9 mouse cellular contexts compared by ENCODE assay signal in the genomic region with DNA sequence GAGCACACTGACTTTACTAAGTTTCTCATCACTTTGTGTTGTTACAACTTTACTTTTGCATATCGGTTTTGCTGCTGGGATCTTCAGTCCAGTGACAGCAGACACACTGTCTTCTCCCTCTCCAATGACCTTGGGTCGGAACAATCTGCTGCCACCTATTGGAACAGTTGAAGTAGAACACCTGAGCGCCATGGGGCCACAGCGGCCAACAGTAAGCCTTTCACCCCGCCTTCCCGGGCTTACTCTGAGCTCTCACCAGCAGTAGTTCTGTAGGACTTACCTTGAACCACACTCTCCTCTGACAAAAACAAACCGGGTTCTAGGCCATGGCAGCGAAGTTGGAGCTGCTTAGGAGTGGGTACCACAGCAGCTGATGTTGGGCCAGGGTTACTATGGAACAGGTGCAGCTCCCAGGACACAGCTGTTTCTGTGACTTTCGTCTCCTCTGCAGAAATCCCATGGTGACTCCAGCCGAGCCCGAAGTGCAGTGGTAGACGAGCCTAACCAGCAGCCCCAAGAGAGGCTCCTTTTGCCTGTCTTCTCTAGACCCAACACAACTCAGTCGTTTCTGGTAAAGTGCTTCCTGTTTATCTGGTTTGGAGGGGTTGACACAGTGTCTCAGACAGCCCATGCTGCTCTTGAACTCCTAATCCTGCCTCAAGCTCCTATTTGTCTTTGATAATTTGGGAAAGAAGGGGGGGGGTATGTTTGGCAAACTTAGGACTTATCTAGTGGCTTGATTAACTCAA. TPM values are rescaled to one million over a fixed set of nuclear protein-coding genes. Genes with fewer than 3 reads are reported as not detected.
DNase-seq lines count a peak whose midpoint lies in the region; ATAC-seq and TF ChIP-seq lines count a peak whose summit lies in the region.
"Had no signal": no experiment of that assay in that cellular context is flagged by ENCODE, and none has a peak within 500 bp of the region (broad histone marks: within the 10 kb centered on the region; RNA-seq: fewer than 3 reads in every experiment).

No protein-coding gene starts in this region.

- H3K9me3 ChIP-seq in CH12.LX (replicated peaks; ENCODE audit: low read length), result no peaks in the 10 kb centered on the region
- H3K9me3 ChIP-seq in heart, embryonic 13.5 days, result no peaks in the 10 kb centered on the region
- H3K9me3 ChIP-seq in midbrain, embryonic 13.5 days, result no peaks in the 10 kb centered on the region

- TF ChIP-seq EP300 in CH12.LX (IDR thresholded peaks at IDR 0.05; ENCODE audit: low read length), result no peak

- peak overlapping the region; percentile 63 for H3K4me2 ChIP-seq in CH12.LX (ENCODE audit: insufficient read depth, low read depth, poor library complexity, severe bottlenecking)
- peak overlapping the region; percentile 22; the same call in 1 of the 2 replicates for H3K4me2 ChIP-seq in heart, embryonic 13.5 days
- no peak overlapping the region for H3K4me2 ChIP-seq in midbrain, embryonic 13.5 days (replicated peaks)

- peak; percentile 52 for DNase-seq in 416B (ENCODE audit: low read depth)
- DNase-seq in CH12.LX (ENCODE audit: extremely low read depth), result peak; percentile 89
- peak; percentile 42 for DNase-seq in cerebellum, adult 9-11 months
- peak; percentile 62 to 71 for DNase-seq in kidney, postnatal 4 days
- peak; percentile 65 for DNase-seq in thymus, adult 2 months
- no peak for DNase-seq in neural tube, embryonic 10.5 days (ENCODE audit: extremely low spot score, low spot score)

- dilution Hi-C loops in CH12.LX (cut with MboI; ENCODE audit: extremely low pct_ligation_motif_present, extremely low pct_unique_long_range_greater_than_20kb, low sequenced_read_pairs), result no loop called here

- H3K79me2 ChIP-seq in CH12.LX (replicated peaks; ENCODE audit: control insufficient read depth, extremely low read depth, insufficient read depth, poor library complexity, severe bottlenecking), result no peaks in the 10 kb centered on the region; the same call in 1 of the 2 replicates

- TF ChIP-seq RAD21 in CH12.LX (IDR thresholded peaks at IDR 0.05; ENCODE audit: low read depth, low read length), result peak; percentile 55

- TF ChIP-seq CTCF in CH12.LX (conservative IDR thresholded peaks at IDR 0.05 in 1 of 2, IDR thresholded peaks at IDR 0.05 in 1 of 2; ENCODE audit: low read depth in 2 of 2, low read length in 2 of 2), result peak; percentile 50 to 92; a peak in 3 of 4 replicates
- peak; percentile 79; the same call in 1 of the 2 replicates for TF ChIP-seq CTCF in thymus, adult 2 months (IDR thresholded peaks at IDR 0.05; ENCODE audit: borderline replicate concordance, control insufficient read depth, extremely low read depth, insufficient read depth, low read length, poor library complexity)

- peak overlapping the region; percentile 45 to 49 (median 47) for H3K4me3 ChIP-seq in CH12.LX (replicated peaks in 1 of 3; ENCODE audit: low read depth in 2 of 3, low read length in 2 of 3, poor library complexity in 1 of 3)
- H3K4me3 ChIP-seq in heart, embryonic 13.5 days, result no peak overlapping the region
- H3K4me3 ChIP-seq in midbrain, embryonic 13.5 days (replicated peaks), result no peak overlapping the region
- peak overlapping the region; percentile 59 for H3K4me3 ChIP-seq in thymus, adult 2 months (ENCODE audit: control insufficient read depth, insufficient read depth, low read length)
- H3K4me3 ChIP-seq: erythroblast, embryonic 14.5 days had no signal

- in situ Hi-C loops in CH12.LX (cut with MboI; ENCODE audit: low pct_ligation_motif_present, low pct_unique_long_range_greater_than_20kb, low sequenced_read_pairs), result loop anchor here (10.0 kb wide), 1 partner anchor 54 kb away; no protein-coding TSS in a partner anchor

- peaks cover 10 to 58% of the 10 kb centered on the region in 2 experiments for H3K36me3 ChIP-seq in CH12.LX (replicated peaks in 1 of 2; ENCODE audit: control insufficient read depth in 1 of 2, insufficient read depth in 1 of 2, low read length in 1 of 2)
- peaks cover 73% of the 10 kb centered on the region for H3K36me3 ChIP-seq in heart, embryonic 13.5 days
- H3K36me3 ChIP-seq in midbrain, embryonic 13.5 days, result peaks cover 77% of the 10 kb centered on the region
- peaks cover 23% of the 10 kb centered on the region for H3K36me3 ChIP-seq in thymus, adult 2 months (ENCODE audit: control insufficient read depth, insufficient read depth, low read length)

- no peak for ATAC-seq in heart, embryonic 13.5 days (ENCODE audit: extremely low read depth, insufficient number of reproducible peaks, low FRiP score, low TSS enrichment)
- ATAC-seq in midbrain, embryonic 13.5 days, result 0 out of 2 replicates have a peak, but pooled peaks have one; percentile 62

- WGBS in heart, embryonic 13.5 days, result 30% methylated on average over 13 of the region's 13 CpGs
- 44% methylated on average over 13 of the region's 13 CpGs for WGBS in midbrain, embryonic 13.5 days
- 17% methylated on average over 13 of the region's 13 CpGs for whole genome bisulfite sequencing in thymus, adult 2 months

- H3K9ac ChIP-seq in CH12.LX (ENCODE audit: insufficient read depth, low read depth), result peak overlapping the region; percentile 10; the same call in 1 of the 2 replicates
- H3K9ac ChIP-seq in heart, embryonic 13.5 days, result peak overlapping the region; percentile 50; the same call in 1 of the 2 replicates
- no peak overlapping the region for H3K9ac ChIP-seq in midbrain, embryonic 13.5 days (replicated peaks)

- no peaks in the 10 kb centered on the region for H3K27me3 ChIP-seq in CH12.LX (replicated peaks)
- no peaks in the 10 kb centered on the region for H3K27me3 ChIP-seq in heart, embryonic 13.5 days (replicated peaks)
- H3K27me3 ChIP-seq in midbrain, embryonic 13.5 days, result no peaks in the 10 kb centered on the region
- H3K27me3 ChIP-seq in thymus, adult 2 months (ENCODE audit: control insufficient read depth, insufficient read depth, low read length), result no peaks in the 10 kb centered on the region

- peak; percentile 22; the same call in 1 of the 2 replicates for TF ChIP-seq POLR2A in CH12.LX (IDR thresholded peaks at IDR 0.05; ENCODE audit: low read depth, low read length)
- no peak for TF ChIP-seq POLR2A in thymus, adult 2 months (IDR thresholded peaks at IDR 0.05; ENCODE audit: control insufficient read depth, extremely low read depth, insufficient read depth, low read length, poor library complexity)

- H3K4me1 ChIP-seq in CH12.LX (ENCODE audit: control insufficient read depth in 1 of 2, insufficient read depth in 2 of 2), result peaks cover 8 to 40% of the 10 kb centered on the region in 2 experiments; a peak in 3 of 4 replicates
- peaks cover 23% of the 10 kb centered on the region for H3K4me1 ChIP-seq in heart, embryonic 13.5 days
- H3K4me1 ChIP-seq in midbrain, embryonic 13.5 days (replicated peaks), result no peaks in the 10 kb centered on the region
- H3K4me1 ChIP-seq in thymus, adult 2 months (replicated peaks; ENCODE audit: control insufficient read depth, insufficient read depth, low read length), result peaks cover 11% of the 10 kb centered on the region

- H3K27ac ChIP-seq in CH12.LX (ENCODE audit: insufficient read depth, low read depth), result peak overlapping the region; percentile 70
- 0 out of 2 replicates have a peak overlapping the region, but pooled peaks have one; percentile 66 for H3K27ac ChIP-seq in heart, embryonic 13.5 days (replicated peaks)
- H3K27ac ChIP-seq in midbrain, embryonic 13.5 days, result no peak overlapping the region
- peak overlapping the region; percentile 89 for H3K27ac ChIP-seq in thymus, adult 2 months (ENCODE audit: control insufficient read depth, insufficient read depth, low read length)

TF ChIP-seq in CH12.LX, 34 proteins besides CTCF, POLR2A, EP300 and RAD21 (continues in another document):
- TF ChIP-seq ELF1 (IDR thresholded peaks at IDR 0.05; ENCODE audit: low read depth, low read length) (no peak), CHD1 (IDR thresholded peaks at IDR 0.05; ENCODE audit: low read depth, low read length) (no peak), PAX5 (IDR thresholded peaks at IDR 0.05; ENCODE audit: low read length) (no peak), ETS1 (conservative IDR thresholded peaks at IDR 0.05; ENCODE audit: low read depth, low read length) (no peak; the same call in 1 of the 2 replicates), USF2 (conservative IDR thresholded peaks at IDR 0.05; ENCODE audit: low read depth, low read length) (no peak), MAX (IDR thresholded peaks at IDR 0.05; ENCODE audit: low read length) (peak; percentile 34; the same call in 1 of the 2 replicates), JUND (conservative IDR thresholded peaks at IDR 0.05; ENCODE audit: low read depth, low read length) (no peak), ZKSCAN1 (IDR thresholded peaks at IDR 0.05; ENCODE audit: borderline replicate concordance, low read depth, low read length) (no peak)

RNA-seq across cellular contexts. Expression of a gene that starts 10.2 kb away (rescaled TPM):
- 123 and 147 TPM in 2 replicates for total RNA-seq in CH12.LX (2012; rRNA removed)
- total RNA-seq in CH12.LX (2014; rRNA removed), result 223 and 261 TPM in 2 replicates
- 166 and 208 TPM in 2 replicates for polyA plus RNA-seq in CH12.LX (2012; ENCODE audit: insufficient read length, low read depth)
- 89.4 and 106 TPM in 2 replicates for polyA plus RNA-seq in heart, embryonic 13.5 days (2015; fragmentation: Nextera tagmentation; extraction: Ambion mirVana)
- 156 and 166 TPM in 2 replicates for polyA plus RNA-seq in midbrain, embryonic 13.5 days (2015; fragmentation: Nextera tagmentation; extraction: Ambion mirVana)
- polyA plus RNA-seq in thymus, adult 2 months (2012; rRNA removed), result 73.8 and 94.8 TPM in 2 replicates

RNA-seq across cellular contexts. Expression of a gene that starts 14.9 kb away (rescaled TPM):
- total RNA-seq in CH12.LX (2012; rRNA removed), result 112 and 128 TPM in 2 replicates
- total RNA-seq in CH12.LX (2014; rRNA removed), result 92.9 and 97.2 TPM in 2 replicates
- 107 and 110 TPM in 2 replicates for polyA plus RNA-seq in CH12.LX (2012; ENCODE audit: insufficient read length, low read depth)
- polyA plus RNA-seq in heart, embryonic 13.5 days (2015; fragmentation: Nextera tagmentation; extraction: Ambion mirVana), result 83.8 and 93.9 TPM in 2 replicates
- polyA plus RNA-seq in midbrain, embryonic 13.5 days (2015; fragmentation: Nextera tagmentation; extraction: Ambion mirVana), result 59.6 and 62.5 TPM in 2 replicates
- polyA plus RNA-seq in thymus, adult 2 months (2012; rRNA removed), result 49.9 and 56.3 TPM in 2 replicates

RNA-seq across cellular contexts. Expression of a gene that starts 30.5 kb away (rescaled TPM):
- total RNA-seq in CH12.LX (2012; rRNA removed), result 15.8 and 16.7 TPM in 2 replicates
- total RNA-seq in CH12.LX (2014; rRNA removed), result 19.3 and 21.9 TPM in 2 replicates
- polyA plus RNA-seq in CH12.LX (2012; ENCODE audit: insufficient read length, low read depth), result 19.8 and 20.0 TPM in 2 replicates
- 19.7 and 24.1 TPM in 2 replicates for polyA plus RNA-seq in heart, embryonic 13.5 days (2015; fragmentation: Nextera tagmentation; extraction: Ambion mirVana)
- 45.3 and 47.1 TPM in 2 replicates for polyA plus RNA-seq in midbrain, embryonic 13.5 days (2015; fragmentation: Nextera tagmentation; extraction: Ambion mirVana)
- 28.4 and 34.5 TPM in 2 replicates for polyA plus RNA-seq in thymus, adult 2 months (2012; rRNA removed)

RNA-seq across cellular contexts. Expression of a gene that starts 30.6 kb away (rescaled TPM):
- 61.4 and 72.5 TPM in 2 replicates for total RNA-seq in CH12.LX (2012; rRNA removed)
- 105 TPM in 2 replicates for total RNA-seq in CH12.LX (2014; rRNA removed)
- polyA plus RNA-seq in CH12.LX (2012; ENCODE audit: insufficient read length, low read depth), result 98.3 and 112 TPM in 2 replicates
- polyA plus RNA-seq in heart, embryonic 13.5 days (2015; fragmentation: Nextera tagmentation; extraction: Ambion mirVana), result 30.8 and 34.1 TPM in 2 replicates
- polyA plus RNA-seq in midbrain, embryonic 13.5 days (2015; fragmentation: Nextera tagmentation; extraction: Ambion mirVana), result 56.9 and 57.1 TPM in 2 replicates
- polyA plus RNA-seq in thymus, adult 2 months (2012; rRNA removed), result 24.5 and 29.9 TPM in 2 replicates

Comparison
In these comparisons a context has a peak if more than half of its experiments do, and no peak if none do; other contexts are left out.
1. H3K4me3 ChIP-seq: peak in CH12.LX (3 of 3) and thymus, adult 2 months (single experiment); none in heart, embryonic 13.5 days (single experiment) and midbrain, embryonic 13.5 days (single experiment).